Mouse (Mus musculus) CH12.LX (cell line): ENCODE data around the gene Slc26a3. TPM values are rescaled to one million over a fixed set of nuclear protein-coding genes. Genes with fewer than 3 reads are reported as not detected.

ENCODE experiments used
- DNase-seq: peaks from one replicate; pipeline ENCODE4 v3.0.0-alpha.2; 2013; ENCODE audit errors: extremely low read depth
- H3K27ac ChIP-seq: 2 replicates; pipeline ENCODE4 v1.5.1; 2012; ENCODE audit warnings: low read depth, mild to moderate bottlenecking, control low read depth, moderate library complexity; ENCODE audit not compliant: insufficient read depth
- H3K27me3 ChIP-seq: replicated peaks from 2 replicates; pipeline ENCODE3; 2012; ENCODE audit warnings: inconsistent platforms
- H3K36me3 ChIP-seq, 2 experiments: replicated peaks in 1 of 2; 2 replicates each; pipeline versions ENCODE3 to v1.6.1; 2012; ENCODE audit warnings: inconsistent platforms in 1 of 2, low read length in 1 of 2, mild to moderate bottlenecking in 1 of 2, mixed read lengths in 1 of 2, moderate library complexity in 1 of 2; ENCODE audit not compliant: control insufficient read depth in 1 of 2, insufficient read depth in 1 of 2
- H3K4me1 ChIP-seq, 2 experiments: 2 replicates each; pipeline ENCODE4 v1.6.1; 2012; ENCODE audit warnings: inconsistent platforms in 1 of 2, moderate library complexity in 1 of 2; ENCODE audit not compliant: insufficient read depth in 2 of 2, control insufficient read depth in 1 of 2
- H3K4me2 ChIP-seq: 2 replicates; pipeline ENCODE4 v1.6.1; 2012; ENCODE audit warnings: low read depth, mild to moderate bottlenecking, control low read depth; ENCODE audit not compliant: poor library complexity, insufficient read depth, severe bottlenecking
- H3K4me3 ChIP-seq, 3 experiments: fragments of 150-350 bp in 1 of 3; sonication (generic) in 1 of 3; replicated peaks in 1 of 3; 2 replicates each; pipeline versions ENCODE3 to v1.5.1; 2011 to 2012; ENCODE audit warnings: low read depth in 2 of 3, low read length in 2 of 3, mild to moderate bottlenecking in 2 of 3, moderate library complexity in 2 of 3, control low read depth in 1 of 3, improper control_type of control experiment in 1 of 3, inconsistent platforms in 1 of 3, mixed read lengths in 1 of 3; ENCODE audit not compliant: poor library complexity in 1 of 3
- H3K79me2 ChIP-seq: replicated peaks from 2 replicates; pipeline ENCODE4 v1.6.1; 2012; ENCODE audit warnings: mild to moderate bottlenecking, moderate library complexity; ENCODE audit not compliant: control insufficient read depth, poor library complexity, insufficient read depth, severe bottlenecking; ENCODE audit errors: extremely low read depth
- H3K9ac ChIP-seq: 2 replicates; pipeline ENCODE4 v1.6.1; 2012; ENCODE audit warnings: low read depth, mild to moderate bottlenecking, control low read depth, moderate library complexity; ENCODE audit not compliant: insufficient read depth
- H3K9me3 ChIP-seq: replicated peaks from 2 replicates; pipeline ENCODE3; 2012; ENCODE audit warnings: low read length, inconsistent platforms, mixed read lengths
- CHD1 ChIP-seq: IDR thresholded peaks from 2 replicates; pipeline ENCODE4 v1.6.1; 2012; ENCODE audit warnings: low read depth, low read length, improper control_type of control experiment, inconsistent platforms
- CTCF ChIP-seq, 2 experiments: IDR thresholded peaks in 1 of 2; conservative IDR thresholded peaks in 1 of 2; 2 replicates each; pipeline ENCODE4 v1.5.1; 2011 to 2012; ENCODE audit warnings: low read depth in 2 of 2, low read length in 2 of 2, improper control_type of control experiment in 1 of 2, inconsistent platforms in 1 of 2, mild to moderate bottlenecking in 1 of 2, moderate library complexity in 1 of 2
- E2F4 ChIP-seq: IDR thresholded peaks from 2 replicates; pipeline ENCODE4 v1.6.1; 2011; ENCODE audit warnings: low read depth, low read length, improper control_type of control experiment; ENCODE audit not compliant: insufficient replicate concordance
- GABPA ChIP-seq: IDR thresholded peaks from 2 replicates; pipeline ENCODE4 v1.6.1; 2012; ENCODE audit warnings: low read depth, low read length, improper control_type of control experiment, inconsistent platforms; ENCODE audit not compliant: insufficient replicate concordance
- IRF4 ChIP-seq: IDR thresholded peaks from 2 replicates; pipeline ENCODE4 v1.6.1; 2014; ENCODE audit warnings: low read depth, mild to moderate bottlenecking, inconsistent platforms, low read length, improper control_type of control experiment
- JUN ChIP-seq: IDR thresholded peaks from 2 replicates; pipeline ENCODE4 v1.6.1; 2011; ENCODE audit warnings: low read depth, mild to moderate bottlenecking, low read length, improper control_type of control experiment, moderate library complexity; ENCODE audit not compliant: insufficient read depth
- KAT2A ChIP-seq: IDR thresholded peaks from 2 replicates; pipeline ENCODE4 v1.6.1; 2012; ENCODE audit warnings: low read length, improper control_type of control experiment, inconsistent platforms; ENCODE audit not compliant: insufficient replicate concordance
- MAFK ChIP-seq: IDR thresholded peaks from 2 replicates; pipeline ENCODE4 v1.6.1; 2011; ENCODE audit warnings: low read length, improper control_type of control experiment; ENCODE audit not compliant: insufficient replicate concordance
- MAX ChIP-seq: IDR thresholded peaks from 2 replicates; pipeline ENCODE4 v1.6.1; 2011; ENCODE audit warnings: low read length, improper control_type of control experiment
- MEF2A ChIP-seq: IDR thresholded peaks from 2 replicates; pipeline ENCODE4 v1.6.1; 2014; ENCODE audit warnings: low read depth, mild to moderate bottlenecking, inconsistent platforms, low read length, improper control_type of control experiment, borderline replicate concordance
- PAX5 ChIP-seq: IDR thresholded peaks from 2 replicates; pipeline ENCODE4 v1.6.1; 2012; ENCODE audit warnings: low read length, inconsistent platforms, mixed read lengths
- POLR2AphosphoS2 ChIP-seq: IDR thresholded peaks from 2 replicates; pipeline ENCODE4 v1.6.1; 2011; ENCODE audit warnings: low read depth, low read length, improper control_type of control experiment
- TBP ChIP-seq: conservative IDR thresholded peaks from 2 replicates; pipeline ENCODE4 v1.6.1; 2011; ENCODE audit warnings: low read depth, low read length, improper control_type of control experiment
- UBTF ChIP-seq: IDR thresholded peaks from 2 replicates; pipeline ENCODE4 v1.6.1; 2012; ENCODE audit warnings: low read depth, mild to moderate bottlenecking, inconsistent platforms, low read length, improper control_type of control experiment, moderate library complexity
- ZKSCAN1 ChIP-seq: IDR thresholded peaks from 2 replicates; pipeline ENCODE4 v1.6.1; 2012; ENCODE audit warnings: low read depth, inconsistent platforms, low read length, improper control_type of control experiment, borderline replicate concordance
- ZNF384 ChIP-seq: IDR thresholded peaks from 2 replicates; pipeline ENCODE4 v1.6.1; 2012; ENCODE audit warnings: low read depth, low read length, improper control_type of control experiment, inconsistent platforms
- dilution Hi-C: fragments of 300-500 bp; cut with MboI; formaldehyde crosslinking; loops from 2 replicates; pipeline ENCODE4 v1.14.3; 2020; ENCODE audit warnings: low sequenced_read_pairs; ENCODE audit not compliant: extremely low pct_unique_long_range_greater_than_20kb, extremely low pct_ligation_motif_present
- in situ Hi-C: fragments of 300-500 bp; cut with MboI; formaldehyde crosslinking; loops from 3 replicates; pipeline ENCODE4 v1.14.3; 2019; ENCODE audit warnings: low sequenced_read_pairs, low pct_ligation_motif_present, low pct_unique_long_range_greater_than_20kb, mixed read lengths
- polyA plus RNA-seq: library from polyadenylated mRNA; unstranded; fragments of >175 nt; gene quantifications from 2 replicates; pipeline ENCODE4 v1.2.1, GENCODE M21; 2012; ENCODE audit warnings: low read depth; ENCODE audit not compliant: insufficient read length
- total RNA-seq, 2 experiments: library from RNA; depleted of rRNA; stranded (reverse); fragments of 300-350 nt in 1 of 2; fragments of >200 nt in 1 of 2; gene quantifications; 2 replicates each; pipeline ENCODE4 v1.2.3; 2012 to 2014

Slc26a3 gene
- total and polyA plus RNA-seq, 3 experiments = not detected

DNA sequence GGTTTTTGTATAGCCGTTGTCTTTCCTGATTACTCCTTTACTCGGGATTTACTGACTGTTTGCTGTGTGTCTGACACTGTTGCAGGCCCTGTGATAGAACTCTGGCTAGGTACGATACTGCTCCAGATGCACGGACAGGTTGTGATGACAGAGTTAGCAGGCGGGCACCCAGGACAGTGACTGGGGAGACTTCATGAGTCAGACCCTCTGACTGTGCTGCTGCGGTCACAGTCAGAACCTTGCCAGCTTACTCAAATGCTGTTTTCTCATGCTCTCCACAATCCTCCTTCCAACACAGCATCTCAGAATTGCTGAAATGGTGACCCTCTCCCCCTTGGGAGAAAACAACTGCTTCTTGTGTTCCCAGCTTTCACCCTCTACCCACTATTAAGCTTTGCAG lies 117.8 kb downstream of the Slc26a3 start:
- dilution Hi-C loops (no loop called here), in situ Hi-C loops (loop anchor here (10.0 to 25.0 kb wide), 2 partner anchors 216 to 429 kb away; no protein-coding TSS in a partner anchor)
- no peaks in the 10 kb centered on the region for H3K36me3 ChIP-seq
- H3K4me2 ChIP-seq = no peak overlapping the region
- no peak overlapping the region for H3K9ac ChIP-seq
- no peak for DNase-seq
- H3K4me3 ChIP-seq = no peak overlapping the region
- H3K4me1 ChIP-seq = no peaks in the 10 kb centered on the region
- H3K79me2 ChIP-seq = no peaks in the 10 kb centered on the region
- TF ChIP-seq KAT2A = no peak
- TF ChIP-seq POLR2AphosphoS2 = no peak
- no peak for TF ChIP-seq IRF4
- TF ChIP-seq MAX = no peak
- TF ChIP-seq GABPA = no peak
- no peak for TF ChIP-seq JUN
- no peak for TF ChIP-seq PAX5
- TF ChIP-seq MEF2A = no peak
- no peak for TF ChIP-seq TBP
- no peak for TF ChIP-seq E2F4
- TF ChIP-seq UBTF = no peak
- TF ChIP-seq CHD1 = no peak
- no peak for TF ChIP-seq MAFK
- TF ChIP-seq ZKSCAN1 = no peak
- no peaks in the 10 kb centered on the region for H3K27me3 ChIP-seq
- no peak overlapping the region for H3K27ac ChIP-seq
- H3K9me3 ChIP-seq = no peaks in the 10 kb centered on the region

DNA sequence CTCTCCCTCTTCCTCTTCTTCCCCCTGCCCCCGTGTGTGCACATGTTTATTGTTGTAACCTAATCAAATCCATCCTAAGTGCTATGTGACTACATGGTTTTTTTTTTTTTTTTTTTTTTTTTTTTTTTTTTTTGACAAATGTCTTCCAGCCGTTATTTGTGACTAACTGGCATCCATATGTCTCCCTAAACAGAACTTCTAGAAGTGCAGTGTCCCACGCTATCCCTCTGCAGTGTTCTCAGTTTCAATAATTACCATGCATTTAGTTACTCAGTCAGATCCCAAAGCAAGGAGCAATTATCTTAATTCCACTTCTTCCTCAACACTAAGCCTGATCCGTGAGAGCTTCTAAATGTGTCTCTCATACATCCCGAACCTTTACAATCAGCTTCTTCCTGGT lies 120.5 kb downstream of the Slc26a3 start:
- no peak overlapping the region for H3K27ac ChIP-seq
- no peaks in the 10 kb centered on the region for H3K27me3 ChIP-seq
- no peaks in the 10 kb centered on the region for H3K9me3 ChIP-seq
- dilution Hi-C loops = no loop called here
- H3K79me2 ChIP-seq = no peaks in the 10 kb centered on the region
- H3K4me1 ChIP-seq = peaks cover 0 to 7% of the 10 kb centered on the region in 2 experiments; a peak in 2 of 4 replicates
- H3K9ac ChIP-seq = no peak overlapping the region
- H3K4me2 ChIP-seq = no peak overlapping the region
- no peaks in the 10 kb centered on the region for H3K36me3 ChIP-seq
- in situ Hi-C loops = loop anchor here (25.0 kb wide), 1 partner anchor 426 kb away; no protein-coding TSS in a partner anchor
- H3K4me3 ChIP-seq = no peak overlapping the region
- no peak for DNase-seq
- TF ChIP-seq ZNF384 (peak; percentile 63), CTCF (conservative IDR thresholded peaks at IDR 0.05 in 1 of 2, IDR thresholded peaks at IDR 0.05 in 1 of 2; ENCODE audit: low read depth in 2 of 2, low read length in 2 of 2) (no peak)
